Mouse (Mus musculus): Measurements from ENCODE around the gene Zfp771. TPM values are rescaled to one million over a fixed set of nuclear protein-coding genes. Genes with fewer than 3 reads are reported as not detected.

The Zfp771 gene
- polyA plus RNA-seq, 1 experiment from 2014 or later = 71.7 TPM

DNA sequence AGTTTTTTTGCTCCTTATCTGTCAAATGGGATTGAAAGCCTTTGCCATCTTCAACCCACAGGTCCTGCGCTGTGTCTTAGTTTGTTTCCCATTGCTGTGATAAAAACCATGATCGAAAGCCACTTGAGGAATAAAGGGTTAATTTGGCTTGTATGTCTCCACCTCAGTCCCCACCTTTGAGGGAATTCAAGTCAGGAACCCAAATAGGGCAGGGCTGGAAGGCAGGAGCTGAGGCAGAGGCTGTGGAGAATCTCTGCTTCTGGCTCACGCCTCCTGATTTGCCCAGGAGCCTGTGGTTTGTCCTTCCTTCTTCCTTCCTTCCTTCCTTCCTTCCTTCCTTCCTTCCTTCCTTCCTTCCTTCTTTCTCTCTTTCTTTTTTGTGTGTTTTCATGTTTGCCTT is 21.0 kb upstream of the Zfp771 start:
- WGBS = 93% methylated on average over 3 of the region's 3 CpGs

DNA sequence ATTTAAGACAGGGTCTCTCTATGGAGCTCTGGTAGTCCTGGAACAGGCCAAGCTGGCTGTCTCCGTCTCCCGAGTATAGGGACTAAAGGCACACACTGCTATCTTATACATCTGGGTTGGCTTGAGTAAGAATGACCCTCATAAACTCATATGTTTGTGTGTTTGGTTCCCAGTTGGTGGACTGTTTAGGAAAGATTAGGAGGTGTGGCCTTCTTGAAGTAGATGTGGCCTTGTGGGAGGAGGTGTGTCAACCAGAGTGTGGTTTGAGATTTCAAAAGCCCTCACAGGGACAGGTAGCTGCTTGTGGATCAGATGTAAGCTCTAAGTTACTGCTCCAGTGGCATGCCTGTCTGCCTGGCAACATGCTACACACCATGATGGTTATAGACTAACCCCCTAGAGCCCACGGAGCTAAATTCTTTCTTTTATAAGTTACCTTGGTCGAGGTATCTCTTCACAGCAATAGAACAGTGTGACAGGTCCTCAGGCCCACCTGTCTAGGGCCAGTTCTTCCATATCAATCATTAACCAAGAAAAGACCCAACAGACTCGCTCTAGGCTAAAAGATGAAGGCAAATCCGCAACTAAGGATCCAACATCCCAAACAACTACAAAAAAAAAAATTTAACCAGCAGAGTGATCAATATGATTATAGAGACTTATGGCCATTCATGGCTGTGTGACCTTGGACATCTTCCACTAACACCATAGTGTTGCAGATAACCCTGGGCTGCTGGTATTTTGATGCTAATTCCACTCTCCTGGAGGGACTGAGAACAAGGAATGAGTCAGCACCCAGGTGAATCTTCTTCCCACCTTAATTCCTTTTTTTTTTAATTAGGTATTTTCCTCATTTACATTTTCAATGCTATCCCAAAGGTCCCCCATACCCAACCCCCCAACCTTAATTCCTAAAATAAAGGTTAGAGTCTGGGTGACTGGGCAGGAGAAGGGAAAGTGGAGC is 20.3 kb upstream of the Zfp771 start:
- ATAC-seq (ENCODE audit: insufficient number of reproducible peaks, low FRiP score, low TSS enrichment, low read depth) = no peak
- Histone ChIP-seq H3K27ac (no peak overlapping the region), H3K4me3 (no peak overlapping the region), H3K9ac (no peak overlapping the region), H3K36me3 (no peaks in the 10 kb centered on the region), H3K9me3 (no peaks in the 10 kb centered on the region), H3K4me1 (no peaks in the 10 kb centered on the region), H3K27me3 (no peaks in the 10 kb centered on the region), H3K4me2 (no peak overlapping the region)
- WGBS = 80% methylated on average over 6 of the region's 6 CpGs

More for the DNA sequence above, 21.0 kb upstream of the Zfp771 start:
- H3K27me3 ChIP-seq = no peaks in the 10 kb centered on the region
- no peak overlapping the region for H3K9ac ChIP-seq
- H3K36me3 ChIP-seq = no peaks in the 10 kb centered on the region
- no peaks in the 10 kb centered on the region for H3K4me1 ChIP-seq
- ATAC-seq (ENCODE audit: insufficient number of reproducible peaks, low FRiP score, low TSS enrichment, low read depth) = no peak
- H3K27ac ChIP-seq = no peak overlapping the region
- no peak overlapping the region for H3K4me3 ChIP-seq
- H3K9me3 ChIP-seq = no peaks in the 10 kb centered on the region
- no peak overlapping the region for H3K4me2 ChIP-seq

DNA sequence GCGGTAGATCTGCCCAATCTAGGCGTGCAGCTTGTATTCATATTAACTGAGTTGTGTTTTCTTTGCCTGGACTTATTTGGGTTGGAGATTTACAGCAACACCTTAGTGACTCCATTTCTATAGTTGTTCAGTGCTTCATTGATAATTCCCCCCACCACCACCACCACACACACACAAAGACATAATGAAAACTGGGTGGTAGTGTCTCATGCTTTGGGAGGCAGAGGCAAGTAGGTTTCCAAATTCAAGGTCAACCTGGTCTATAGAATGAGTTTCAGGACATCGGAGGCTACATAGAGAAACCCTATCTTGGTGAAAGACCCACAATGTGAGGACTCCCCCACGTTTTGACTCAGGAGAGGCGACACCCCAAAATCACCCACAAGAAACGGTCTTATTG is 19.5 kb upstream of the Zfp771 start:
- no peaks in the 10 kb centered on the region for H3K27me3 ChIP-seq
- WGBS = 89% methylated on average over 6 of the region's 6 CpGs
- H3K4me1 ChIP-seq = 0 out of 2 replicates have a peak, but pooled peaks cover 3% of the 10 kb centered on the region
- no peaks in the 10 kb centered on the region for H3K9me3 ChIP-seq
- no peak overlapping the region for H3K4me3 ChIP-seq
- peaks cover 6% of the 10 kb centered on the region for H3K36me3 ChIP-seq
- H3K4me2 ChIP-seq = no peak overlapping the region
- H3K27ac ChIP-seq = no peak overlapping the region
- no peak overlapping the region for H3K9ac ChIP-seq
- no peak for ATAC-seq (ENCODE audit: insufficient number of reproducible peaks, low FRiP score, low TSS enrichment, low read depth)

DNA sequence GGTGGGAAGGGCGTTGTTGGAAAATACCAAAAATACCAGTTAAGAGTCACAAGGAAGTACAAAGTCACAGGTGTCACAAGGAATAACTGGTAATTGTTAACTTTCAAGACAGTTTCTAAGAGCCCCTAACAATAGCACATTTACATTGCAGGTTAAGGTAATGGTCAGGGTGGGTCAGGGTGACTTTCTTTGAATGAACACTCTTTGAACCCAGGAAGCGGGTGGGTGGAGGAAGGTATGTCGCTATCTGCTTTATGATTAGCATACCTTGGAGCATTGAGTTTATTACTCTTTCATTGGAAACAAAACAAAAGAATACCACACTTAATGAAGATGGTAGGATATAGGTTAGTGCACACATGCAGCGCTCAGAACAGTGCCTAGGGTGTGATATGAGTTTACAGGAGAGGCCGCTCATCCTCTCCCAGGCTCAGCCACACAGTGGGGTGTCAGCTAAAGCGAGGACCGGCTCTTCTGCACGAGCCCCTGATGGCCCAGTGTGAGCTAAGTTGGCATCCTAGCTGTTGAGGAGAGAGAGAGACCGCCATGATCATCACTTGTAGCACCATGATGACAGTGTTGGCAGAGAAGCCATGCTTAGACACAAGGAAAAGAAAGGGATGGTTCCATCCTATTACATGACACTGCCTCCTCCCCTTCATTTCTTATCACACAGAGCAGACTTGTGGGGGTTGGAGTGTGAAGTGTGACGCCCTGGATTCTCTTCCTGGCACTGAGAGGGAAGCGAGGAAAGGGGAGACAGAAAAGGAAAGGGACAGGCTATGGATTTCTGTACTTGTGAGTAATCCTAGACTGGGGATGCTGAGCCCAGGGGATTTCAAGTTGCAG is 18.7 kb upstream of the Zfp771 start:
- no peak overlapping the region for H3K9ac ChIP-seq
- no peak overlapping the region for H3K4me3 ChIP-seq
- no peaks in the 10 kb centered on the region for H3K9me3 ChIP-seq
- H3K4me1 ChIP-seq = peaks cover 10% of the 10 kb centered on the region
- ATAC-seq (ENCODE audit: insufficient number of reproducible peaks, low FRiP score, low TSS enrichment, low read depth) = no peak
- H3K36me3 ChIP-seq = peaks cover 13% of the 10 kb centered on the region
- H3K4me2 ChIP-seq = no peak overlapping the region
- no peaks in the 10 kb centered on the region for H3K27me3 ChIP-seq
- WGBS = 78% methylated on average over 11 of the region's 11 CpGs
- no peak overlapping the region for H3K27ac ChIP-seq

DNA sequence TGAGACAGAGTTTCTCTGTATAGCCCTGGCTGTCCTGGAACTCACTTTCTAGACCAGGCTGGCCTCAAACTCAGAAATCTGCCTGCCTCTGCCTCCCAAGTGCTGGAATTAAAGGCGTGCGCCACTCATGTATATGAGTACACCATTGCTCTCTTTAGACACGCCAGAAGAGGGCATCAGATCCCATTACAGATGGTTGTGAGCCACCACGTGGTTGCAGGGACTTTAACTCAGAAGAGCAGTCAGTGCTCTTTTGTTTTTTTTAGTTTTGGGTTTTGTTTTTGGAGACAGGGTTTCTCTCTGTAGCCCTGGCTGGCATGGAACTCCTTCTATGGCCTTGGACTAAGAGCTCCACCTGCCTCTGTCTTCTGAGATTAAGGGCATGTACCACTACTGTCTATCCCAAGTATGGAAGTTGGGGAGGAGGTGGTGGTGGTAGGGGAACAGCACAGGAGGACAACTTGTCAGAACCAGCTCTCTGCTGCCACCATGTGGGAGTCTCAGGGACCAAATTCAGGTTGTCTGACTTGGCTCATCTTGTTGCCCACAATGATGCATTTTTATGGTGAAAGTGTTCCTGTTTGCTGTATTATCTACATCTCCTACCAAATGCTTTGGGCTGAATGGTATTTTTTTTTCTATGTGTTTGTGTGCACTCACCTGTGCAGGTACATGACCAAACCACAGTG is 15.3 kb upstream of the Zfp771 start:
- ATAC-seq (ENCODE audit: insufficient number of reproducible peaks, low FRiP score, low TSS enrichment, low read depth) = no peak
- H3K27ac ChIP-seq = no peak overlapping the region
- H3K4me1 ChIP-seq = peaks cover 27% of the 10 kb centered on the region
- H3K36me3 ChIP-seq = peaks cover 15% of the 10 kb centered on the region
- no peak overlapping the region for H3K9ac ChIP-seq
- no peaks in the 10 kb centered on the region for H3K27me3 ChIP-seq
- no peak overlapping the region for H3K4me3 ChIP-seq
- H3K4me2 ChIP-seq = no peak overlapping the region
- no peaks in the 10 kb centered on the region for H3K9me3 ChIP-seq
- WGBS = 59% methylated on average over 4 of the region's 4 CpGs

DNA sequence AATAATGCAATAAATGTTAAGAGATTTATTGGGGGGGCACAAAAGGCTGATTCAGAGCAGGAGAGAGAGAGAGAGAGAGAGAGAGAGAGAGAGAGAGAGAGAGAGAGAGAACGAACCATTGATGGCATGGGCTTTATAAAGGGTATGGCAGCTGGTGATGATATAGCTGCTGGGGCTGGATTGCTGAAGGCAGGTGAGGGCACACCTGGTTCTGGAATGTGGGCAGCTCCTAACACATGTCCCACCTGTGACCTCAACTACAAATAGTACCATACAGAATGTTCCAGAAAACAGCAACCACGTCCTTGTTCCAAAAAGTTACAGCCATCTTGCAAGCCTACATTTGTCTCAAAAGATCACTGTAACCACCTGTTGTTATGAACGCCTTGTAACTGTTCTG is 12.7 kb upstream of the Zfp771 start:
- 40% methylated on average over 3 of the region's 3 CpGs for WGBS
- Histone ChIP-seq H3K27ac (no peak overlapping the region), H3K27me3 (no peaks in the 10 kb centered on the region), H3K9ac (peak overlapping the region; percentile 95; the same call in 1 of the 2 replicates), H3K4me3 (peak overlapping the region; percentile 96), H3K4me1 (peaks cover 34% of the 10 kb centered on the region), H3K4me2 (peak overlapping the region; percentile 64), H3K36me3 (peaks cover 34% of the 10 kb centered on the region), H3K9me3 (no peaks in the 10 kb centered on the region)
- no peak for ATAC-seq (ENCODE audit: insufficient number of reproducible peaks, low FRiP score, low TSS enrichment, low read depth)

DNA sequence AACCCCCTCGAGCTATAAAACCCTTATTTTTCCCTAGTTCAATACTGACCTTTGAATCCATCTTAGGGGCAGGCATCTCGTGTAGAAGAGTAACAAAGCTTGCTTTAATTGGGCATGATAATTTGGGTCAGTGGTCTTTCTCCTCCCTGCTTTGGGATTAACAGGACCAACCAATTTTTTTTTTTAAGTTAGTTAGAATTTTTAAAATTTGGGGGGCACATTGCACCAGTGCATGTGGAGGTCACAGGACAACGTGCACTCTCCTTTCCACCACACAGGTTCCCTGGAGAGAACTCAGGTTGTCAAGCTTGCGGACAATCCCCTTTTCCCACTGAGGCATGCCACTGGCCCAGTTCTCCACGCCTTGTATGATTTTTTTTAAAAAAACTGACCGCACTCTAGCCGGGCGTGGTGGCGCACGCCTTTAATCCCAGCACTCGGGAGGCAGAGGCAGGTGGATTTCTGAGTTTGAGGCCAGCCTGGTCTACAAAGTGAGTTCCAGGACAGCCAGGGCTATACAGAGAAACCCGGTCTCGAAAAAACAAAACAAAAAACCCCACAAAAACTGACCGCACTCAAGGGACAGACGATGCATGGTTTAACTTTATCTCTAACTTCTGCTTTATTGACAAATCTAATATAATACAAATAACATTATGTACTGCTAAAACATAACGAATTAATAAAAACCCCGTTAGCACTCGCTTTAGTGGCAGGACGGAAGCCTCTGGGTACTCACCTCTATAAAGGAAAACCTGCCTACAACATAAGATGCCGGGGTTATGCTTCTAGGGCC is 12.1 kb upstream of the Zfp771 start:
- no peaks in the 10 kb centered on the region for H3K27me3 ChIP-seq
- peak overlapping the region; percentile 96 for H3K4me3 ChIP-seq
- WGBS = 6% methylated on average over 20 of the region's 20 CpGs
- H3K36me3 ChIP-seq = peaks cover 40% of the 10 kb centered on the region
- H3K9me3 ChIP-seq = no peaks in the 10 kb centered on the region
- peak overlapping the region; percentile 95 for H3K9ac ChIP-seq
- ATAC-seq (ENCODE audit: insufficient number of reproducible peaks, low FRiP score, low TSS enrichment, low read depth) = no peak
- H3K4me1 ChIP-seq = peaks cover 34% of the 10 kb centered on the region
- peak overlapping the region; percentile 64 for H3K4me2 ChIP-seq
- peak overlapping the region; percentile 97 for H3K27ac ChIP-seq

DNA sequence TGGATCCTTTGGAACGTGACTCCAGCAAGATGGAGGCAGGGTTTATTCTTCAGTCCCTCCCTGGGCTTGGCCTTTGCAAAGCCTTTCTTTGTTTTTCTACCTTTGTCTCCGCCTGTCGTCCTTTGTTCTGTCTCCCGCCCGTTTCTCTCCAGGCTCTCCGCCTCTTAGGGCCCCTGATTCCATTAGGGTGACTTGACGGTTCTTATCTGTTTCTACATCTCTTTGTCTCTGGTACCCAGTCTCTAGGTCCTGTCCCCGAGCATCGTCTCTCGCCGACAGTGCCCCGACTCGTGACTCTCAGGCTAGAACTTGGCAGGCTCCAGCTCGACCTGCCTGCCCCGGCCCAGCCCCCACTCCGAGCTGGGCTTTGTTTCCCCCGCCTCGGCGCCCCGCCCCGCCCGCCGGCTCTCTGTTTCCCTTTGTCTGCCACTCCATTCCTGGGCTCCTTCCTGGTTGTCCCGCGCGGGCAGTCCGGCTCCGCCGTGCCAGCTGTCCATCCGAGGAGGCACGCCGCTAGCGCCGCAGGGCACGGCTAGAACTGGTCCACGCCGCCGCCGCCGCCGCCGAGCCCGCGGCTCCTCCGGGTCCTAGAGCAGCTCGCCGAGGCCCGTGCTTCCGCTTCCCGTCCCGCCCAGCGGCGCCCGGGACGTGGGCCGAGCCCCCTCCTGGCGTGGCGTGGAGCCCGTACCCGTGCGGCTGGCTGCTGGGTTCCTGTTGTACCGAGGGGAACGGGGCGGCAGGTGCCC is 11.3 kb upstream of the Zfp771 start, which contains the start of the genes Zfp553 and Sept1:
Gene Zfp553 (plus strand): TSS at position 440 of the 746 bp plus-strand sequence.
Gene Sept1 (minus strand): TSS at position 509 of the 746 bp plus-strand sequence.
- Histone ChIP-seq H3K36me3 (peaks cover 48% of the 10 kb centered on the region), H3K4me1 (peaks cover 34% of the 10 kb centered on the region), H3K27ac (peak within 1 kb of the TSS; percentile 97), H3K27me3 (no peaks in the 10 kb centered on the region), H3K4me2 (peak within 1 kb of the TSS; percentile 64), H3K9ac (peak within 1 kb of the TSS; percentile 95), H3K4me3 (peak within 1 kb of the TSS; percentile 96), H3K9me3 (no peaks in the 10 kb centered on the region)
- WGBS = under 1% methylated on average over 64 of the region's 64 CpGs
- peak; percentile 90 for ATAC-seq (ENCODE audit: insufficient number of reproducible peaks, low FRiP score, low TSS enrichment, low read depth)

DNA sequence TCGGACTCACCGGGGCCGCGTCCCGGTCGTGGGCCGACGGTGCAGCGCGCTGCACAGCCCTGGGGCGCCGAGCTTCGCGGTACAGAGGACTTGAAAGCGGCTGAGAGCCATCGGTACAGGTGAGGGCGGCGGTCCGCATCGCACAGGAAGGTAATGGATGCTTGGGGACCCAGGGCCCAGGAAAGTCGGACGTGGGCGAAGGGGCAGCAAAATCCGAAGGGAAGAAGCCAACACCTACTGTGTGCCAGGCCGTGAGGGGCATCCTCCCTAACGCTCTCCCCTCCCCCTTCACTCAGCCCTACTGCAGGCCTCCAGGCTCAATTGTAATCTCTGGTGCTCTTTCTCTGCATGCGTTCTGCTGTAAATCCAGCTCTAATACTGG is 10.7 kb upstream of the Zfp771 start:
- Histone ChIP-seq H3K4me2 (peak overlapping the region; percentile 64), H3K36me3 (peaks cover 54% of the 10 kb centered on the region), H3K27ac (peak overlapping the region; percentile 97), H3K4me3 (peak overlapping the region; percentile 96), H3K4me1 (peaks cover 34% of the 10 kb centered on the region), H3K27me3 (no peaks in the 10 kb centered on the region), H3K9ac (peak overlapping the region; percentile 95), H3K9me3 (no peaks in the 10 kb centered on the region)
- under 1% methylated on average over 27 of the region's 27 CpGs for WGBS
- peak; percentile 35 for ATAC-seq (ENCODE audit: insufficient number of reproducible peaks, low FRiP score, low TSS enrichment, low read depth)

DNA sequence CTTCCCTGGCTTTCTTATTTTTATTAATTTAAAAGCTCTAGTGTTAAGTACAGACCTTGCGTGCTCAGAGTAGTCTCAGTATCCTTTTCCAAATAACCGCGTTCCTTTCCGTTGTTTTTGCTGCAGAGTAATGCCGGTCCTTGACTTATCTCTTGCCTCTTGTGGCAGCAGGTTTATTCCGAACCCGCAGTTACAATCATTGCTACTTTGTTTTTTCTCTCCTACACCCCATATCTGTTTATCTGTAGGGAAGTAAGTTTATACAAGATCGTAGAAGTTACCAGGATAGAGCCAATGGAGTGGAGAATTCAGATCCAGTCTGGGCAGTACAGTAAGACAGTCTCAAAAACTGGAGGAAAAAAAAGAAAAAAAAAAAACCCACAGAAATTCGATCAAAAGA is 10.3 kb upstream of the Zfp771 start:
- H3K9me3 ChIP-seq = no peaks in the 10 kb centered on the region
- H3K4me2 ChIP-seq = peak overlapping the region; percentile 64
- peaks cover 34% of the 10 kb centered on the region for H3K4me1 ChIP-seq
- 3% methylated on average over 9 of the region's 9 CpGs for WGBS
- H3K9ac ChIP-seq = peak overlapping the region; percentile 95
- ATAC-seq (ENCODE audit: insufficient number of reproducible peaks, low FRiP score, low TSS enrichment, low read depth) = no peak
- no peaks in the 10 kb centered on the region for H3K27me3 ChIP-seq
- H3K36me3 ChIP-seq = peaks cover 58% of the 10 kb centered on the region
- H3K27ac ChIP-seq = peak overlapping the region; percentile 97
- H3K4me3 ChIP-seq = peak overlapping the region; percentile 96

Measured in limb, embryonic 15.5 days (tissue).